Mouse (Mus musculus) yolk sac, embryonic 10.5 days (tissue): ENCODE measurements around the gene Ski.

Source experiments
- DNase-seq: peaks from one replicate; pipeline ENCODE4 v3.0.0-alpha.2; 2017; ENCODE audit warnings: low spot score

The Ski gene

GRCm38 (mm10) chr4:155214188-155214587, 8.2 kb downstream of the Ski start:
- no peak for DNase-seq

GRCm38 (mm10) chr4:155213752-155214054, 8.7 kb downstream of the Ski start:
- no peak for DNase-seq

- DNase-seq = no peak
These were observed 9.2 kb downstream of the Ski start for GRCm38 (mm10) chr4:155213052-155213751.

GRCm38 (mm10) chr4:155209494-155209893, 12.9 kb downstream of the Ski start:
- DNase-seq = no peak

- DNase-seq = no peak
These were observed 13.3 kb downstream of the Ski start for GRCm38 (mm10) chr4:155209079-155209478.

GRCm38 (mm10) chr4:155208613-155209012, 13.8 kb downstream of the Ski start:
- DNase-seq = no peak

- DNase-seq = peak; percentile 68
These were observed 14.6 kb downstream of the Ski start for GRCm38 (mm10) chr4:155207841-155208240.

- no peak for DNase-seq
These were observed 15.9 kb downstream of the Ski start for GRCm38 (mm10) chr4:155206498-155206897.

- peak; percentile 85 for DNase-seq
These were observed 16.5 kb downstream of the Ski start for GRCm38 (mm10) chr4:155205919-155206318.

GRCm38 (mm10) chr4:155201764-155202163, 20.6 kb downstream of the Ski start:
- peak; percentile 48 for DNase-seq

GRCm38 (mm10) chr4:155200861-155201390, 21.5 kb downstream of the Ski start:
- no peak for DNase-seq

GRCm38 (mm10) chr4:155197726-155198125, 24.7 kb downstream of the Ski start:
- no peak for DNase-seq

GRCm38 (mm10) chr4:155195204-155195603, 27.2 kb downstream of the Ski start:
- no peak for DNase-seq

GRCm38 (mm10) chr4:155190275-155190674, 32.1 kb downstream of the Ski start:
- no peak for DNase-seq

- peak; percentile 73 for DNase-seq
These were observed 32.7 kb downstream of the Ski start for GRCm38 (mm10) chr4:155189711-155190139.

- DNase-seq = no peak
These were observed 33.6 kb downstream of the Ski start for GRCm38 (mm10) chr4:155188803-155189202.

- DNase-seq = peak; percentile 87
These were observed 34.1 kb downstream of the Ski start for GRCm38 (mm10) chr4:155188341-155188740.

- no peak for DNase-seq
These were observed 35.2 kb downstream of the Ski start for GRCm38 (mm10) chr4:155187192-155187674.

- no peak for DNase-seq
These were observed 36.5 kb downstream of the Ski start for GRCm38 (mm10) chr4:155185845-155186244.

GRCm38 (mm10) chr4:155184248-155185070, 37.9 kb downstream of the Ski start:
- DNase-seq = no peak

GRCm38 (mm10) chr4:155183201-155183600, 39.2 kb downstream of the Ski start:
- no peak for DNase-seq

- DNase-seq = no peak
These were observed 43.3 kb downstream of the Ski start for GRCm38 (mm10) chr4:155178981-155179512.

- peak; percentile 66 for DNase-seq
These were observed 44.1 kb downstream of the Ski start for GRCm38 (mm10) chr4:155178274-155178673.
